Mouse (Mus musculus) embryonic fibroblast, embryonic 13.5 days (primary cell): ENCODE results near the gene Apobec3. TPM values are rescaled to one million over a fixed set of nuclear protein-coding genes. Genes with fewer than 3 reads are reported as not detected.
"Not testable (repeated sequence)": the region's sequence is repeated elsewhere in the genome, so short reads cannot be mapped to it uniquely, and the experiment has no call there.

Experiments used
- H3K27ac ChIP-seq: 2 replicates; pipeline ENCODE4 v1.5.1; 2012; ENCODE audit warnings: low read length, control low read depth, inconsistent platforms; ENCODE audit not compliant: insufficient read depth
- H3K4me1 ChIP-seq: 2 replicates; pipeline ENCODE4 v1.6.1; 2011; ENCODE audit warnings: low read length; ENCODE audit not compliant: control insufficient read depth, insufficient read depth
- H3K4me3 ChIP-seq: 2 replicates; pipeline ENCODE4 v1.5.1; 2011; ENCODE audit warnings: mild to moderate bottlenecking, control low read depth, low read length; ENCODE audit not compliant: insufficient read depth
- CTCF ChIP-seq: IDR thresholded peaks from 2 replicates; pipeline ENCODE4 v1.5.1; 2011; ENCODE audit warnings: mild to moderate bottlenecking, control low read depth, low read length, moderate library complexity, borderline replicate concordance; ENCODE audit not compliant: insufficient read depth
- POLR2A ChIP-seq: IDR thresholded peaks from 2 replicates; pipeline ENCODE4 v1.6.1; 2011; ENCODE audit warnings: low read depth, mild to moderate bottlenecking, control low read depth, low read length, moderate library complexity
- polyA plus RNA-seq: library from polyadenylated mRNA; stranded (reverse); fragments of >200 nt; gene quantifications from 2 replicates; pipeline ENCODE4 v1.2.4, GENCODE M21; 2011; ENCODE audit warnings: low read depth; ENCODE audit not compliant: missing spikeins, insufficient read length

Gene Apobec3
- polyA plus RNA-seq, 1 experiment, result 35.3 TPM

DNA sequence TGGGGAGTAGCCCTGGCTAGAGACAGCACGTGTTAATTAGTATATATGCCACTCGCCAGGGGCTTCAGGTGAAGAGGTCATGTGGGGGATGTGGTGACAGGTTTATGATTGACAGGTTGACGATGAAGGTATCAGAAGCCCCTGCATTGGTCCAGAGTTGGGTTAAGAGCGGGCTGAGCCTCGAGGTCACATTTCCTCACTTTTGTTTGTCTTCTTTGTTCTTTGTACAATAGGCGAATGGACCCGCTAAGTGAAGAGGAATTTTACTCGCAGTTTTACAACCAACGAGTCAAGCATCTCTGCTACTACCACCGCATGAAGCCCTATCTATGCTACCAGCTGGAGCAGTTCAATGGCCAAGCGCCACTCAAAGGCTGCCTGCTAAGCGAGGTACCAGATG lies 13.8 kb downstream of the Apobec3 start:
- Histone ChIP-seq H3K27ac (no peak overlapping the region), H3K4me3 (no peak overlapping the region), H3K4me1 (no peaks in the 10 kb centered on the region)
- no peak for TF ChIP-seq CTCF
- no peak for TF ChIP-seq POLR2A

DNA sequence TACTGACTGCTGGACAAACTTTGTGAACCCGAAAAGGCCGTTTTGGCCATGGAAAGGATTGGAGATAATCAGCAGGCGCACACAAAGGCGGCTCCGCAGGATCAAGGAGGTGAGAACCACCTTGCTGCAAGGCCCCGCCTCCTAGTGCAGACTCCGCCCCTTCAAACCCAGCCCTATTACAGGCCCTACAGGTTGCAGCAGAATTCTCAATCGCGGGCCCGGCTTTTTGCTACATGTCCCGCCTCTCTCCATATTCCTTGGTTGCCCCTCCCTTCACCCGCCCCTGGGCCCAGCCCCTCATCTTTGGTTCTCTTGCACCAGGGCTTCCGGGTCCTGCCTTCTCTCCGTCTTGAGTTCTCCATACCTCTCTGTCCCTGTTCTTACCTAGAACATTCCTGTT lies 15.4 kb downstream of the Apobec3 start:
- H3K27ac ChIP-seq, result no peak overlapping the region
- TF ChIP-seq CTCF, result no peak
- no peak for TF ChIP-seq POLR2A
- no peaks in the 10 kb centered on the region for H3K4me1 ChIP-seq
- H3K4me3 ChIP-seq, result no peak overlapping the region

DNA sequence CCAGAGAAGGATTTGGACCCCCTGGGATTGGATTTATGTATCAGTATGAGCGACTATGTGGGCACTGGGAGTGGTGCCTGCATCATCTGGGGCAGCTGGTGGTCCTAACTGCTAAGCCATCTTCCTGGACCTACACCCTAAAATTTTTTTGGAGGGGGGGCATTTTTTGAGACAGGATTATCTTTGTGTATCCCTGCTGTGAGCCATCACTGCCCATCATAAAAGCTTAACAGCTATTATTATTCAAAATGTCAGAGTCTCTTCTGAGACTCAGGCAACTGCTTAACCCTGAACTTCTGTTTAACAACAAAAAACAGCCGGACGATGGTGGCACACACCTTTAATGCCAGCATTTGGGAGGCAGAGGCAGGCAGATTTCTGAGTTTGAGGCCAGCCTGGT lies 17.5 kb downstream of the Apobec3 start:
- not testable (repeated sequence) for H3K4me3 ChIP-seq, H3K4me1 ChIP-seq, H3K27ac ChIP-seq

DNA sequence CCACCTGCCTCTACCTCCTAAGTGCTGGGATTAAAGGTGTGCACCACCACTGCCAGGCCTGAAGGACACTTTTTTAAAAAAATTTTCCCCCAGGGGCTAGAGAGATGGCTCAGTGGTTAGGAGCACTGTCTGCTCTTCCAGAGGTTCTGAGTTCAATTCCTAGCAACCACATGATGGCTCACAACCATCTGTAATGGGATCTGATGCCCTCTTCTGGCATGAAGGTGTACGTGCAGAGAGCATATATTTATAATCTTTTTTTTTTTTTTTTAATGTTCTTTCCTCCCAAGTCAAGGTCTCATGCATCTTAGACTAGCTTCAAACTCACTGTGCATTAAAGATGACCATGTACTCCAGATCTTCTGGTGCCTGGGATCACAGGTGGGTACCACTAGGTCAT lies 19.4 kb downstream of the Apobec3 start:
- H3K4me3 ChIP-seq, H3K4me1 ChIP-seq, H3K27ac ChIP-seq: not testable (repeated sequence)

DNA sequence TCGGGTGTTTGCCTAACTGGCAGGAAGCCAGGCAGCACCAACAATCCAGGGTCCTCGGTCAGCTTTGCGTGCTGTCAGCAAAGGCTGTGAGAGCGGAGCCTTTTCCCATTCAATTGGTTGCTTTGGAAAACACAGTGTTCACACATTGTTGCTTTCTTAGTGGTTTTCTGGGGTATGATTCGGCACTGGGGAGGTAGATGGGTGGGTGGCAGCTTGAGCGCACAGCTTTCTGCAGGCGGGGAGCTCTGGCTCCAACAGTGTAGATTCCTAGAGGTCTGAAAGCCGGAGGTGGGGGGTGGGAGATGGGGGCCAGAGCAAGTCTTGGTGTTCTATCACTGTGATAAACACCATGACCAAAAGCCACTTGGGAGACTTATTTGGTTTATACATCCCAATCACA lies 19.9 kb downstream of the Apobec3 start:
- H3K4me1 ChIP-seq, result no peaks in the 10 kb centered on the region
- no peak overlapping the region for H3K4me3 ChIP-seq
- TF ChIP-seq POLR2A (no peak), CTCF (no peak)
- no peak overlapping the region for H3K27ac ChIP-seq

DNA sequence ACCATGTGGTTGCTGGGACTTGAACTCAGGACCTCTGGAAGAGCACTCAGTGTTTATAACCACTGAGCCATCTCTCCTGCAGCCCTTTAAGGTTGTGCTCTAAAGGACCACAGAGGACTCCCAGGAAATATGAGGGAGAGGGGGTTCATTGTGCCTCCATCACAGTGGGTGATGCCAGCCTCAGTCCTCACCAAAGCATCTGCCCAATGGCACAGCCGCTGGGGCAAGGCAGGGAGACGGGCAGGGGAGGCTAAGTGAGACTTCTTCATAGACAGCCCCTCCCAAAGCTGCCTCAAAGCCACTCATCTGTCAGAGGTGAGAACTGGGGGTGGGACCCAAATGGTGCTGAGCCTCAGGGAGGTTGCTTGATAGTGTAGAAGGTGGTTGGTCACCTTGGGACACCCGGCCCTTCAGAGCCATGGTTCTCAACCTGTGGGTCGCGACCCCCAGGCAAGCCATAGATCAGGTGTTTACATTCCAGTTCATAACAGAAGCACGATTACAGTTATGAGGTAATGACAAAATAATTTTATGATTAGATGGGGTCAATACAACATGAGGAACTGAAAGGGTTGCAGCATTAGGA lies 22.4 kb downstream of the Apobec3 start:
- TF ChIP-seq CTCF, result no peak
- TF ChIP-seq POLR2A, result no peak
- Histone ChIP-seq H3K4me1 (no peaks in the 10 kb centered on the region), H3K27ac (no peak overlapping the region), H3K4me3 (no peak overlapping the region)

DNA sequence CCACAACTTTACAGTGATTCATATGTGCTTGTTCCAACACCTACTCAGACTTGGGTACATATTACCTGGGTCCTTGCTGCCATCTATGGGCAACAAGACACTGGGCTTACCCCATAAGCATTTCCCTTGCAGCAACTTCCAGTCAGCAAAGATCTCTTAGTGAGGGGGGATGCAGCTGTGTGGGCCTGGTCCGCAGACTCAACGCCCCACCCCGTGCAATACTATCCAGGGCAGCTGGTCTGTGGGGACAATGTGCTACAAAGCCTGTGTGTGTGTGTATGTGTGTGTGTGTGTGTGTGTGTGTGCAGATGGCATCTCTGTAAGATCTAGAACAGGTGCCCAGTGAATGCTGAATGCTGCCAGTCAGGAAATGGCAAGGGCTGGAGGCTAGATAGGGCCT lies 22.9 kb downstream of the Apobec3 start:
- H3K4me3 ChIP-seq, result no peak overlapping the region
- H3K27ac ChIP-seq, result no peak overlapping the region
- H3K4me1 ChIP-seq, result no peaks in the 10 kb centered on the region
- TF ChIP-seq POLR2A (no peak), CTCF (no peak)

DNA sequence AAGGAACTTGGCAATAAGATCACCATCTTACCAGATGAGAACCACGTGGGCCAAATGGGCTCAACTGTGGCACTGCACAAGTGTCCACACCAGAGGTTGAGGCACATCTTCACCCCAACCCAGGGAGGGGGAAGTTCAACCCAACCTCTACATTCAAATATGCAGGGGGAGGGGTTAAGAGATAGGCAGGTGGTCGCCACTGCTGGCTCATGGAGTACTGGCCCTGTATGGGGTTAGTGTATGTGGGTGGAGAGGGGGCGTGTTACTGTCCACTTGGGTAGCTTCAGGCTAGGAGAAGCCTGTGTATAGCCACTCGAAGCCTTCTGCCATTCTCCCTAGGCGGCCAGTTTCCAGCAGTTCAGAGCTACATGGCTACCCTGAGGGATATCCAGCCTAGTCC lies 24.7 kb downstream of the Apobec3 start:
- TF ChIP-seq CTCF, result no peak
- TF ChIP-seq POLR2A, result no peak
- H3K27ac ChIP-seq, result no peak overlapping the region
- H3K4me1 ChIP-seq, result no peaks in the 10 kb centered on the region
- no peak overlapping the region for H3K4me3 ChIP-seq

DNA sequence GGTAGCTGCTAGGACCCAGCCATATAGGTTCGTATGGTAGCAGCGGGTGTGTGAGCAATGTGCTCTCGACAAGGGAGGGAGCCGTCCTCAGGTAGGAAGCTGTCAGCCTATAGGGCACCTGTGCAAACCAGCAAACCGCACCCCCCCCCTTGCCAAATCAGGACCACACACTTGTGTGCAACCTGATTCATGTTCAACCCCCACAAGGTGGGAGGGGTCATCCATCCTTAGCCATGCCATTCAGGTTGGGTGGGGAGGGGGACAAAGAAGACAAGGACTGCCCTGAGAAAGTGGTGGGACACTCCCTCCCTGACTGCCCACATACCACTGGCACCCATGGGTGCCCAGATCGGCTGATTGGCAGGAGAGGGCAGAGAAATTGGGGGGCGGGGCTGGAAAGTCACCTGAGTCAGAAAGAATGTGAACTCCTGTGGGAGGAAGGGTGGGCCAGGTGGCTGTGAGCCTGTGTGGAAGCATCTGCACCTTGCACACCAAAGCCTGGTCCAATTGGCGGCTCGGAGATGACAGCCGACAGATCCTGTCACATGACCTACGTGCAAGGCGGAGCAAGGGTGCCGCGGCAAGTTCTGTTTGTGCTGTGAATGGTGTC lies 25.8 kb downstream of the Apobec3 start:
- Histone ChIP-seq H3K4me3 (no peak overlapping the region), H3K4me1 (no peaks in the 10 kb centered on the region), H3K27ac (no peak overlapping the region)
- TF ChIP-seq CTCF (no peak), POLR2A (no peak)

DNA sequence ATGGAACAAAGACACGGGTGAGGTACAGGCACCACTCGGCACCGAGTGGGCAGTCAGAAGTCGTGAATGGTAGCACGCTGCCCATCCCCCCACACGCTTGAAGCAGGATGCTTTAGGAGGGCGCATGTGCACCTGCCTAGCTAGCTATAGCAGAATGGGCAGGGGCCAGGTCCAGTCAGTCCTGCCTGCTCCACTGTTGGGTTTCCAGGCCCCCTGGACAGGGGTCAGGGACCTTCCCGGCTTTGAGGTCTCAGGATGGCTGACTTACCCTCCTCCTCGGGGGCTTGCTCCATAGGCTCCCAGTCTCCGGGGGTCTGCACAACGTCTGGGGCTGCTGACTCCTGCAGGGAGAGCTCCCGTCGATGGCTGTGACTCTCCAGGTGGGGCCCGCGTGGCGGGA lies 27.0 kb downstream of the Apobec3 start:
- no peak overlapping the region for H3K4me3 ChIP-seq
- H3K4me1 ChIP-seq, result no peaks in the 10 kb centered on the region
- H3K27ac ChIP-seq, result no peak overlapping the region
- TF ChIP-seq CTCF (no peak), POLR2A (no peak)

DNA sequence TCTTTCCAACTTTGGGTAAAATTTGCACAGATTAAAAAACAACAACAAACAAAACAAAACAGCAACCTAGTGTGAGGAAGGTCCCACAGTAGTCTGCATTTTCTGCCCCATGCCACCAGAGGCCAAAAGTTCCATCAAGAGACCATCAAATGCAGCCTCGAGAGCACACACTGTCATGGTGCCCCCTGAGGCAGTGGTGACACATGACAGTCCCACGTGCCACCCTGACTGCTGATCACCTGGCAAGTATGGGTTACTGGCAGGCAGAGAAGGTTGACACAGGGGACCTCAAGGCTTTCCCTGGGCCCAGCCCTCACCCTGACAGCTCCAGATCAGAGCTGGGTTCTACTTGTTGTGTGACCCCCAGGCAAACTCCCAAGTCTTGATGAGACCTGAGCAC lies 28.3 kb downstream of the Apobec3 start:
- Histone ChIP-seq H3K4me1 (no peaks in the 10 kb centered on the region), H3K27ac (no peak overlapping the region), H3K4me3 (no peak overlapping the region)
- TF ChIP-seq POLR2A, result no peak
- TF ChIP-seq CTCF, result no peak
